Mouse (Mus musculus) lung, embryonic 16.5 days (tissue): ENCODE measurements around the gene Sept6. TPM values are rescaled to one million over a fixed set of nuclear protein-coding genes. Genes with fewer than 3 reads are reported as not detected.
A peak's percentile ranks its signal among the peaks of the same experiment; 100 is the strongest.

Experiments used
- ATAC-seq: fragments of 200-750 bp; cut with Nextera tagmentation; 2 replicates; pipeline ENCODE4 v1.8.0; 2017; ENCODE audit warnings: low read depth, mild to moderate bottlenecking, moderate library complexity
- H3K27ac ChIP-seq: fragments of 300-500 bp; sonication (generic); 2 replicates; pipeline ENCODE4 v1.5.1; 2014; ENCODE audit warnings: mild to moderate bottlenecking, control low read depth, low read length
- H3K27me3 ChIP-seq: fragments of 300-500 bp; sonication (generic); 2 replicates; pipeline ENCODE4 v1.6.1; 2014; ENCODE audit warnings: low read depth, low read length, mixed read lengths; ENCODE audit not compliant: control insufficient read depth, insufficient read depth
- H3K36me3 ChIP-seq: fragments of 300-500 bp; sonication (generic); 2 replicates; pipeline ENCODE4 v1.6.1; 2014; ENCODE audit warnings: low read length; ENCODE audit not compliant: control insufficient read depth, insufficient read depth
- H3K4me1 ChIP-seq: fragments of 300-500 bp; sonication (generic); replicated peaks from 2 replicates; pipeline ENCODE4 v1.6.1; 2014; ENCODE audit warnings: low read length, mixed read lengths; ENCODE audit not compliant: control insufficient read depth, insufficient read depth
- H3K4me2 ChIP-seq: fragments of 300-500 bp; sonication (generic); 2 replicates; pipeline ENCODE4 v1.6.1; 2014; ENCODE audit warnings: low read depth, low read length, control low read depth
- H3K4me3 ChIP-seq: fragments of 300-500 bp; sonication (generic); 2 replicates; pipeline ENCODE4 v1.5.1; 2014; ENCODE audit warnings: mild to moderate bottlenecking, low read length, control low read depth
- H3K9ac ChIP-seq: fragments of 300-500 bp; sonication (generic); 2 replicates; pipeline ENCODE4 v1.6.1; 2014; ENCODE audit warnings: low read length, control low read depth
- H3K9me3 ChIP-seq: fragments of 300-500 bp; sonication (generic); 2 replicates; pipeline ENCODE4 v1.6.1; 2016; ENCODE audit warnings: low read length; ENCODE audit not compliant: control insufficient read depth
- WGBS: fragments of 180-500 bp; shearing (Covaris S2); extraction: QIAGEN DNeasy Blood & Tissue Kit; methylation state at CpG from one replicate; pipeline ENCODE4 v1.1.7; 2014; 5-methylcytosine and 5-hydroxymethylcytosine counted together
- polyA plus RNA-seq: library from polyadenylated mRNA; unstranded; fragments of >200 nt; fragmentation: Nextera tagmentation; extraction: Ambion mirVana; gene quantifications from 2 replicates; pipeline ENCODE4 v1.2.1, GENCODE M21; 2015

Sept6 gene
- 16.7 and 18.6 TPM in 2 replicates for polyA plus RNA-seq

DNA sequence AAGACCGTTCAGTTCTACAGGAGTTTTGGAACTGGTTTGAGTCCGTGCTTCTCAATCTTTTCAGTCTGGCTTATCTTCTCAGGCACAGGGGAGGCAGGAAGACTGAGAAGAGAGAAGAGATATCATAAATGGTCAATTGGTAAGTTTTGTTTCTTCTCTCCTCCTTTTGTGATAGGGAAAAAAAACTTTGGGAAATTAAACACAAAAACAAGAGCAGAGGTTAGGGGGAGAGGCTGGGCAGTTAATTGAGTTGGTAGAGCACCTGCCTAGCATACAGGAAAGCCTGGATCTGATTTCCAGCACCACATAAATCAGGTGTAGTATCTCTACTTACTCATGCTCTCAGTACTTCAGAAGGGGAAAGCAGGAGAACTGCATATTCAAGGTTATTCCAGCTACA lies at the start of gene Sept6:
Gene Sept6, minus strand, starts transcription at position 101 of the 400 bp plus-strand sequence.
- WGBS, result 77% methylated on average over 2 of the region's 2 CpGs
- H3K9ac ChIP-seq, result no peak within 1 kb of the TSS
- H3K4me2 ChIP-seq, result no peak within 1 kb of the TSS
- H3K27me3 ChIP-seq, result no peaks in the 10 kb centered on the region
- no peak within 1 kb of the TSS for H3K4me3 ChIP-seq
- no peak within 1 kb of the TSS for H3K27ac ChIP-seq
- no peaks in the 10 kb centered on the region for H3K36me3 ChIP-seq
- ATAC-seq, result no peak
- no peaks in the 10 kb centered on the region for H3K9me3 ChIP-seq
- H3K4me1 ChIP-seq, result no peaks in the 10 kb centered on the region

DNA sequence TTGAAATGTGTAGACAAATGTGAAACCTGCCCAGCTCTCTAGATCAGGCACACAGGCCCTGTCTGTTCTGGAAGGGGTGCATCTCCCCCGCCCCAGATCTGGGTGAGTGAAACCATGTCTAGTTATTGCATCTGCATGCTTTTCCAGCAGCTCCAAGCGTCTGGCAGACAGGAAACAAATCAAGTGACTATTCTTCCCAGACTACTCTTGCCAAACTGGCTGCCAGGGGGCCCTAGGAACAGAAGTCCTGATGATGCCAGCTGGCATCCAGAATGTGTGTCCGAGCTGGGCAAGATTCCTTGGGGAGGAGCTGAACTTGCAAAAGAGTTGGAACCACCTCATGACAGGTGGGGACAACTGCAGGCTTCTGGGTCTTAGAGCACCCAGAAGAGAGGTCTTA lies 36.8 kb upstream of the Sept6 start:
- Histone ChIP-seq H3K27ac (no peak overlapping the region), H3K9me3 (no peaks in the 10 kb centered on the region), H3K27me3 (no peaks in the 10 kb centered on the region), H3K4me1 (no peaks in the 10 kb centered on the region), H3K9ac (no peak overlapping the region), H3K36me3 (no peaks in the 10 kb centered on the region), H3K4me3 (no peak overlapping the region), H3K4me2 (no peak overlapping the region)
- no peak for ATAC-seq
- 35% methylated on average over 3 of the region's 3 CpGs for WGBS

DNA sequence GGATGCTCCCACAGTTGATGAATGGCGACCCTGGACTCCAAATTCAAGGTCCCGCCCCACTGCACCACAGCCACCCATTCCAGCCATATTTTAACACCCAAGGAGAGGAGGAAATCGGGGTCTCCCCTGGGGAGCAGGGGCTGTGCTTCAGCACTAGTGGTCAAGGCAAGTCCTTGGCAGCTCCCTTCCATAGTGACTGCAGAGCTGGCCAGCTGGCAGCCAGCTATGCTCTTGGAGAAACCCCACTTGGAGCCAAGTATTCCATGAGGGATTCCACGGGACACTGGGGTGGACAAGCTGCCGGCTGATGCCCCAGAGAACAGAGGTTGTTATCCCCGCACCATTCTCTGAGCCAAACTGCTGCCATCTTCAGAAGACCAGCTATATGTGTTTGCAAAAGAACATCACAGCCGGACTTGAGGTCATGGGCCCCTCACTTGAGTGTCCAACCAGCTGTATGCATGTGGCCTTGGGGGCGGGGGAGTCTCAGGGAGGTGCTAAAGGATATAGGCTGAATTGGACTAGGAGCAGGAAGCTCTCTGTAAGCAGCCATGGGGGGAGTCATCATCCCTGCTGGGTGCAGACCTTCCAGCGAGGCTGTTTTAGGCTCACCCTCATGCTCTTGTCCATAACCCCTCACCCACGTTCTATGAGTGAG lies 32.2 kb upstream of the Sept6 start:
- 53% methylated on average over 10 of the region's 10 CpGs for WGBS
- no peaks in the 10 kb centered on the region for H3K36me3 ChIP-seq
- no peak overlapping the region for H3K4me2 ChIP-seq
- no peak overlapping the region for H3K4me3 ChIP-seq
- no peak overlapping the region for H3K27ac ChIP-seq
- H3K27me3 ChIP-seq, result no peaks in the 10 kb centered on the region
- H3K4me1 ChIP-seq, result no peaks in the 10 kb centered on the region
- no peaks in the 10 kb centered on the region for H3K9me3 ChIP-seq
- no peak overlapping the region for H3K9ac ChIP-seq
- peak; percentile 71 for ATAC-seq

GRCm38 (mm10) chrX:37022690-37023089 lies 31.1 kb upstream of the Sept6 start:
- no peak overlapping the region for H3K9ac ChIP-seq
- ATAC-seq, result no peak
- no peak overlapping the region for H3K27ac ChIP-seq
- H3K9me3 ChIP-seq, result no peaks in the 10 kb centered on the region
- WGBS, result 15% methylated on average over 3 of the region's 3 CpGs
- no peaks in the 10 kb centered on the region for H3K27me3 ChIP-seq
- H3K4me3 ChIP-seq, result no peak overlapping the region
- no peaks in the 10 kb centered on the region for H3K36me3 ChIP-seq
- H3K4me1 ChIP-seq, result no peaks in the 10 kb centered on the region
- H3K4me2 ChIP-seq, result no peak overlapping the region

DNA sequence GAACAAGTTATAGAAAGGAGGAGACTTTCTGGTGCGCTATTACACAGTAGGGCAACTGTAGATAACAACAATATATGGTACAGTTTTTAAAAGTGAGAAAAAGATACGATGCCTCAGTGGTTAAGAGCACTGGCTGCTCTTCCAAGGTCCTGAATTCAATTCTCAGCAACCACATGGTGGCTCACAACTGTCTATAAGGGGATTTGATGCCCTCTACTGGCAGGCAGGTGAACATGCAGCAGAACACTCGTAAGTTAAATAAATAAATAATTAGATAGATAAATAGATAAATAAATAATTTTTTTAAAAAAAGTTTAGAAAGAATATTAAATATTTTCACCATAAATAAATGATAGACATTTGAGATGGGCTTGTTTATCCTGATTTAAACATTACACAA lies 27.5 kb upstream of the Sept6 start:
- Histone ChIP-seq H3K27me3 (no peaks in the 10 kb centered on the region), H3K9me3 (no peaks in the 10 kb centered on the region), H3K4me3 (no peak overlapping the region), H3K9ac (no peak overlapping the region), H3K27ac (no peak overlapping the region), H3K4me2 (no peak overlapping the region), H3K4me1 (no peaks in the 10 kb centered on the region), H3K36me3 (no peaks in the 10 kb centered on the region)
- ATAC-seq, result no peak
- WGBS, result 61% methylated on average over 3 of the region's 3 CpGs

- 86% methylated on average over 9 of the region's 9 CpGs for WGBS
- no peak overlapping the region for H3K27ac ChIP-seq
- no peak overlapping the region for H3K4me3 ChIP-seq
- no peak overlapping the region for H3K9ac ChIP-seq
- H3K9me3 ChIP-seq, result no peaks in the 10 kb centered on the region
- no peak for ATAC-seq
- no peaks in the 10 kb centered on the region for H3K27me3 ChIP-seq
- no peak overlapping the region for H3K4me2 ChIP-seq
- H3K4me1 ChIP-seq, result no peaks in the 10 kb centered on the region
- H3K36me3 ChIP-seq, result no peaks in the 10 kb centered on the region
Measured at GRCm38 (mm10) chrX:37018150-37018654, 26.6 kb upstream of the Sept6 start.

GRCm38 (mm10) chrX:37013870-37014269 lies 22.3 kb upstream of the Sept6 start:
- peak; percentile 74 for ATAC-seq
- Histone ChIP-seq H3K4me2 (no peak overlapping the region), H3K36me3 (no peaks in the 10 kb centered on the region), H3K27ac (no peak overlapping the region), H3K4me3 (no peak overlapping the region), H3K4me1 (no peaks in the 10 kb centered on the region), H3K9ac (no peak overlapping the region), H3K9me3 (no peaks in the 10 kb centered on the region), H3K27me3 (no peaks in the 10 kb centered on the region)
- 51% methylated on average over 5 of the region's 5 CpGs for WGBS

DNA sequence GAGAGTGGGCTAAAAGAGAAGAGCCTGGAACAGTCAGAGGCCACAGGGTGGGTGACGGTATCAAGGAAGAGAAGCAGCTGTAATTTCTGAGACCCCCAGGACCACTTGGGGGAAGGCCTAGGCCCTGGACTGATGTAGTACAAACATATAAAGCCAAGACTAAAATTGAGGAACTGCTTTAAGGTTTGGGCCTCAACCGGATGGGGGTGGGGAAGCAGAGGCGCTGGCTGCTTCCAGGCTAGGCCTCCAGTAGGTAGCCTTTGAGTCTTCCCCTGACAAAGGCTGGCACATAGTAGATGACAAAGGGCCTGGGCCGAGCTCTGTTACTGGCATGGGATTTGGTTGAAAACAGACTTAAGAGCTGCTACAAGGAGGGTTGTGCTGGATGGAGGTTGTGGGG lies 555 bp downstream of the Sept6 start:
- no peak overlapping the region for H3K4me2 ChIP-seq
- H3K4me3 ChIP-seq, result no peak overlapping the region
- 73% methylated on average over 4 of the region's 4 CpGs for WGBS
- no peak overlapping the region for H3K27ac ChIP-seq
- no peaks in the 10 kb centered on the region for H3K36me3 ChIP-seq
- no peak for ATAC-seq
- no peaks in the 10 kb centered on the region for H3K27me3 ChIP-seq
- no peak overlapping the region for H3K9ac ChIP-seq
- H3K4me1 ChIP-seq, result no peaks in the 10 kb centered on the region
- no peaks in the 10 kb centered on the region for H3K9me3 ChIP-seq

DNA sequence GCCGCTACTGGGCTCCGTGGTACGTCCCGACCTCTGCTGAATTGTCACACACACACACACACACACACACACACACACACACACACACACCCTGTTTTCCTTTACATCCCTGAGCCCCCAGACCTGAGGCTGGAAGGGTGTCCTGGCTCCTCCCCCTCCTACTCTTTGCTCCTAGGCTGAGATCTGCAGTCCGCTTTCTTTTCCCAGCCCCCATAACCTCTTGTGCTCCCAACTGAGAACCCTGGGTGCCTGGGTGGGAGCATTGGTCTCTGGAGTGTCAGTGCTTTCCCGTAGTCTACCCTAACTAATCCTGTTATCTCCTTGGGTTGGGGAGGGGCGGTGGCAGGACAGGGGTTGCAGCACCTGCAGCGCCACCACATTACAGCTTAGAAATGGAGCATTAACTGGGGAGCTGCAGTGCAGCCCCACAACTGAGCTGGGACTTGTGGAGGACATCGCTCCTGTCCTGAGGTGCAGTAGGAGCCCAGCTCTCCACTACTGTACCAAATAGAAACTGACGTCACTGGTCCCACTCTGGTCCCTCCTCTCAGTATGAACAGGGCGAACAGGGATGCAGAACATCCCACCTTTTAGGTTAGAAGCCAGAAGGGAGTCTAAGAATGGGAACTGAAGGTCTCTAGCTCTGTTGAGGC lies 1.7 kb downstream of the Sept6 start:
- Histone ChIP-seq H3K27ac (no peak overlapping the region), H3K36me3 (no peaks in the 10 kb centered on the region), H3K4me1 (no peaks in the 10 kb centered on the region), H3K4me3 (peak overlapping the region; percentile 52), H3K9ac (no peak overlapping the region), H3K4me2 (peak overlapping the region; percentile 76), H3K9me3 (no peaks in the 10 kb centered on the region), H3K27me3 (no peaks in the 10 kb centered on the region)
- no peak for ATAC-seq
- 29% methylated on average over 7 of the region's 11 CpGs for WGBS
